Mouse (Mus musculus) limb, embryonic 15.5 days (tissue): ENCODE measurements around the gene Bhlhe40. TPM values are rescaled to one million over a fixed set of nuclear protein-coding genes. Genes with fewer than 3 reads are reported as not detected.

Source experiments
- ATAC-seq: fragments of 200-750 bp; cut with Nextera tagmentation; 2 replicates; pipeline ENCODE4 v1.8.0; 2017; ENCODE audit warnings: low read depth, moderate TSS enrichment; ENCODE audit not compliant: insufficient number of reproducible peaks, low FRiP score, low TSS enrichment
- H3K27ac ChIP-seq: fragments of 300-500 bp; sonication (generic); 2 replicates; pipeline ENCODE4 v1.5.1; 2015; ENCODE audit warnings: moderate library complexity, mild to moderate bottlenecking, inconsistent platforms
- H3K27me3 ChIP-seq: fragments of 300-500 bp; sonication (generic); 2 replicates; pipeline ENCODE4 v1.6.1; 2015; ENCODE audit warnings: inconsistent platforms
- H3K36me3 ChIP-seq: fragments of 300-500 bp; sonication (generic); 2 replicates; pipeline ENCODE4 v1.6.1; 2015; ENCODE audit warnings: inconsistent platforms
- H3K4me1 ChIP-seq: fragments of 300-500 bp; sonication (generic); 2 replicates; pipeline ENCODE4 v1.6.1; 2015; ENCODE audit warnings: inconsistent platforms
- H3K4me2 ChIP-seq: fragments of 300-500 bp; sonication (generic); 2 replicates; pipeline ENCODE4 v1.6.1; 2015; ENCODE audit warnings: mild to moderate bottlenecking, inconsistent platforms
- H3K4me3 ChIP-seq: fragments of 300-500 bp; sonication (generic); 2 replicates; pipeline ENCODE4 v1.5.1; 2015; ENCODE audit warnings: mild to moderate bottlenecking, inconsistent platforms
- H3K9ac ChIP-seq: fragments of 300-500 bp; sonication (generic); 2 replicates; pipeline ENCODE4 v1.6.1; 2015; ENCODE audit warnings: inconsistent platforms
- H3K9me3 ChIP-seq: fragments of 300-500 bp; sonication (generic); 2 replicates; pipeline ENCODE4 v1.6.1; 2016; ENCODE audit warnings: inconsistent platforms
- WGBS: fragments of 180-500 bp; shearing (Covaris S2); methylation state at CpG from one replicate; pipeline ENCODE4 v1.1.7; 2015; 5-methylcytosine and 5-hydroxymethylcytosine counted together
- polyA plus RNA-seq: library from polyadenylated mRNA; unstranded; fragments of >200 nt; fragmentation: Nextera tagmentation; extraction: Ambion mirVana; gene quantifications from 2 replicates; pipeline ENCODE4 v1.2.1, GENCODE M21; 2015

Bhlhe40 gene
- polyA plus RNA-seq, 1 experiment from 2014 or later, result 44.5 TPM

- Histone ChIP-seq H3K27me3 (no peaks in the 10 kb centered on the region), H3K27ac (no peak overlapping the region), H3K4me1 (no peaks in the 10 kb centered on the region), H3K4me3 (no peak overlapping the region), H3K9ac (no peak overlapping the region), H3K9me3 (no peaks in the 10 kb centered on the region), H3K4me2 (no peak overlapping the region), H3K36me3 (no peaks in the 10 kb centered on the region)
- 72% methylated on average over 5 of the region's 5 CpGs for WGBS
- ATAC-seq, result no peak
These were observed 17.8 kb downstream of the Bhlhe40 start for GRCm38 (mm10) chr6:108678227-108678626.

GRCm38 (mm10) chr6:108680503-108680902, 20.1 kb downstream of the Bhlhe40 start:
- Histone ChIP-seq H3K36me3 (no peaks in the 10 kb centered on the region), H3K27me3 (no peaks in the 10 kb centered on the region), H3K27ac (no peak overlapping the region), H3K9ac (no peak overlapping the region), H3K4me2 (no peak overlapping the region), H3K9me3 (no peaks in the 10 kb centered on the region), H3K4me3 (no peak overlapping the region), H3K4me1 (no peaks in the 10 kb centered on the region)
- no peak for ATAC-seq
- 79% methylated on average over 7 of the region's 7 CpGs for WGBS

- Histone ChIP-seq H3K27ac (no peak overlapping the region), H3K36me3 (no peaks in the 10 kb centered on the region), H3K4me3 (no peak overlapping the region), H3K9me3 (no peaks in the 10 kb centered on the region), H3K4me2 (no peak overlapping the region), H3K27me3 (no peaks in the 10 kb centered on the region), H3K4me1 (no peaks in the 10 kb centered on the region), H3K9ac (no peak overlapping the region)
- ATAC-seq, result no peak
- 85% methylated on average over 4 of the region's 4 CpGs for WGBS
These were observed 20.7 kb downstream of the Bhlhe40 start for GRCm38 (mm10) chr6:108681084-108681483.

GRCm38 (mm10) chr6:108683140-108683539, 22.7 kb downstream of the Bhlhe40 start:
- 83% methylated on average over 1 of the region's 1 CpGs for WGBS
- Histone ChIP-seq H3K4me1 (no peaks in the 10 kb centered on the region), H3K27me3 (no peaks in the 10 kb centered on the region), H3K9ac (no peak overlapping the region), H3K4me2 (no peak overlapping the region), H3K4me3 (no peak overlapping the region), H3K27ac (no peak overlapping the region), H3K9me3 (no peaks in the 10 kb centered on the region), H3K36me3 (no peaks in the 10 kb centered on the region)
- no peak for ATAC-seq

- Histone ChIP-seq H3K9ac (no peak overlapping the region), H3K4me1 (no peaks in the 10 kb centered on the region), H3K27ac (no peak overlapping the region), H3K4me3 (no peak overlapping the region), H3K4me2 (no peak overlapping the region), H3K9me3 (no peaks in the 10 kb centered on the region), H3K27me3 (no peaks in the 10 kb centered on the region), H3K36me3 (no peaks in the 10 kb centered on the region)
- ATAC-seq, result no peak
- 70% methylated on average over 5 of the region's 5 CpGs for WGBS
These were observed 24.0 kb downstream of the Bhlhe40 start for GRCm38 (mm10) chr6:108684430-108684829.

GRCm38 (mm10) chr6:108685758-108686355, 25.4 kb downstream of the Bhlhe40 start:
- Histone ChIP-seq H3K27me3 (no peaks in the 10 kb centered on the region), H3K9me3 (no peaks in the 10 kb centered on the region), H3K4me2 (no peak overlapping the region), H3K27ac (no peak overlapping the region), H3K36me3 (no peaks in the 10 kb centered on the region), H3K4me1 (no peaks in the 10 kb centered on the region), H3K4me3 (no peak overlapping the region), H3K9ac (no peak overlapping the region)
- WGBS, result 63% methylated on average over 9 of the region's 9 CpGs
- ATAC-seq, result no peak

- no peaks in the 10 kb centered on the region for H3K36me3 ChIP-seq
- no peak overlapping the region for H3K27ac ChIP-seq
- ATAC-seq, result no peak
- H3K27me3 ChIP-seq, result no peaks in the 10 kb centered on the region
- H3K9ac ChIP-seq, result no peak overlapping the region
- 60% methylated on average over 3 of the region's 3 CpGs for WGBS
- no peak overlapping the region for H3K4me3 ChIP-seq
- H3K9me3 ChIP-seq, result no peaks in the 10 kb centered on the region
- no peak overlapping the region for H3K4me2 ChIP-seq
- H3K4me1 ChIP-seq, result no peaks in the 10 kb centered on the region
These were observed 26.5 kb downstream of the Bhlhe40 start for GRCm38 (mm10) chr6:108686930-108687329.

GRCm38 (mm10) chr6:108688344-108688743, 27.9 kb downstream of the Bhlhe40 start:
- WGBS, result 71% methylated on average over 5 of the region's 5 CpGs
- ATAC-seq, result 0 out of 2 replicates have a peak, but pooled peaks have one; percentile 43
- no peaks in the 10 kb centered on the region for H3K27me3 ChIP-seq

GRCm38 (mm10) chr6:108692986-108693385, 32.6 kb downstream of the Bhlhe40 start:
- H3K4me1 ChIP-seq, result no peaks in the 10 kb centered on the region
- no peak overlapping the region for H3K9ac ChIP-seq
- WGBS, result 70% methylated on average over 3 of the region's 3 CpGs
- H3K27me3 ChIP-seq, result no peaks in the 10 kb centered on the region
- no peaks in the 10 kb centered on the region for H3K36me3 ChIP-seq
- H3K4me3 ChIP-seq, result no peak overlapping the region
- no peaks in the 10 kb centered on the region for H3K9me3 ChIP-seq
- no peak for ATAC-seq
- H3K27ac ChIP-seq, result no peak overlapping the region
- no peak overlapping the region for H3K4me2 ChIP-seq

More at GRCm38 (mm10) chr6:108688344-108688743, 27.9 kb downstream of the Bhlhe40 start:
- Histone ChIP-seq H3K4me1 (no peaks in the 10 kb centered on the region), H3K9ac (no peak overlapping the region), H3K4me2 (no peak overlapping the region), H3K9me3 (no peaks in the 10 kb centered on the region), H3K27ac (no peak overlapping the region), H3K36me3 (no peaks in the 10 kb centered on the region), H3K4me3 (no peak overlapping the region)

GRCm38 (mm10) chr6:108694965-108695724, 34.7 kb downstream of the Bhlhe40 start:
- WGBS, result 86% methylated on average over 8 of the region's 8 CpGs
- H3K4me3 ChIP-seq, result no peak overlapping the region
- ATAC-seq, result no peak

GRCm38 (mm10) chr6:108695844-108696821, 35.7 kb downstream of the Bhlhe40 start:
- Histone ChIP-seq H3K27me3 (no peaks in the 10 kb centered on the region), H3K4me2 (no peak overlapping the region), H3K36me3 (no peaks in the 10 kb centered on the region), H3K27ac (no peak overlapping the region), H3K9ac (no peak overlapping the region), H3K9me3 (no peaks in the 10 kb centered on the region), H3K4me1 (peaks cover 4% of the 10 kb centered on the region; the same call in 1 of the 2 replicates), H3K4me3 (no peak overlapping the region)
- no peak for ATAC-seq
- 78% methylated on average over 11 of the region's 11 CpGs for WGBS

More at GRCm38 (mm10) chr6:108694965-108695724, 34.7 kb downstream of the Bhlhe40 start:
- Histone ChIP-seq H3K9ac (no peak overlapping the region), H3K4me2 (no peak overlapping the region), H3K9me3 (no peaks in the 10 kb centered on the region), H3K27ac (no peak overlapping the region), H3K27me3 (no peaks in the 10 kb centered on the region), H3K4me1 (no peaks in the 10 kb centered on the region), H3K36me3 (no peaks in the 10 kb centered on the region)
